Mouse (Mus musculus) kidney, adult 2 months (tissue): ENCODE results near the gene Olfr549. TPM values are rescaled to one million over a fixed set of nuclear protein-coding genes. Genes with fewer than 3 reads are reported as not detected.

ENCODE experiments used
- DNase-seq: peaks from one replicate; pipeline ENCODE4 v3.0.0; 2021
- H3K27ac ChIP-seq: fragments of 200-500 bp; 2 replicates; pipeline ENCODE4 v1.5.1; 2012; ENCODE audit warnings: low read depth, low read length, control low read depth, inconsistent platforms; ENCODE audit not compliant: insufficient read depth
- H3K27me3 ChIP-seq: fragments of 200-500 bp; replicated peaks from 2 replicates; pipeline ENCODE4 v1.6.1; 2012; ENCODE audit warnings: mild to moderate bottlenecking, moderate library complexity, low read length, inconsistent platforms; ENCODE audit not compliant: control insufficient read depth, insufficient read depth
- H3K36me3 ChIP-seq: fragments of 200-500 bp; 2 replicates; pipeline ENCODE4 v1.6.1; 2012; ENCODE audit warnings: mild to moderate bottlenecking, moderate library complexity, low read length, inconsistent platforms; ENCODE audit not compliant: control insufficient read depth, insufficient read depth
- H3K4me1 ChIP-seq: fragments of 200-500 bp; 2 replicates; pipeline ENCODE4 v1.6.1; 2011; ENCODE audit warnings: low read length; ENCODE audit not compliant: control insufficient read depth, insufficient read depth
- H3K4me3 ChIP-seq: fragments of 200-500 bp; 2 replicates; pipeline ENCODE4 v1.5.1; 2011; ENCODE audit warnings: mild to moderate bottlenecking, low read depth, low read length, control low read depth; ENCODE audit not compliant: insufficient read depth
- CTCF ChIP-seq: fragments of 200-500 bp; conservative IDR thresholded peaks from 2 replicates; pipeline ENCODE4 v1.5.1; 2011; ENCODE audit warnings: low read depth, mild to moderate bottlenecking, control low read depth, low read length, moderate library complexity, mixed read lengths; ENCODE audit not compliant: insufficient read depth, insufficient read length
- POLR2A ChIP-seq: fragments of 200-500 bp; IDR thresholded peaks from one replicate; pipeline ENCODE4 v1.6.1; 2011; ENCODE audit warnings: low read depth, low read length, control low read depth
- WGBS: fragments of 180-500 bp; shearing (Covaris S2); methylation state at CpG from one replicate; pipeline ENCODE4 v1.1.7; 2018; 5-methylcytosine and 5-hydroxymethylcytosine counted together
- polyA plus RNA-seq: library from polyadenylated mRNA; depleted of rRNA; stranded (reverse); fragments of >200 nt; gene quantifications from 2 replicates; pipeline ENCODE4 v1.2.3, GENCODE M21; 2012; rRNA removed

Olfr549 gene
- polyA plus RNA-seq, 1 experiment = not detected

DNA sequence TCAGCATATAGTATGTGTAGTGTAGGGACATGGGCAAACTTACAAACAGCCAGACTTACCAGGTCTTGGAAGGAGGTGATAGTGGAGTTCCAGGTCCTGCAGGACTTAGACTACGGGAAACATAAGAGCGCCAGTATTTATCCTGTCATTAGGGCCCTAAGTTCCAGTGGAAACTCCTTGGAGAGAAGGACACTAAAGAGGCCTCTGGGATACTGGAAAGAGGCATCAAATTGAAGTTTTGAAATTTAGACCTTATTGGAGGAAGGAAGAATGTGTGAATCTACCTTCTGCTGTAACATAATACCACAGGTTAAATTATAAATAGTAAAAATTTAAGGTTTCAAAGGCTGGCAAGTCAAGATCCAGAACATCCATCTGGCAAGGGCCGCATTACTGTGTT is 42.1 kb downstream of the Olfr549 start, which contains the start of gene Olfr551:
Olfr551 (minus strand) TSS at position 101 of the 400 bp plus-strand sequence.
- H3K4me1 ChIP-seq = no peaks in the 10 kb centered on the region
- DNase-seq = no peak
- no peak within 1 kb of the TSS for H3K27ac ChIP-seq
- H3K36me3 ChIP-seq = no peaks in the 10 kb centered on the region
- TF ChIP-seq CTCF = no peak
- no peak for TF ChIP-seq POLR2A
- 91% methylated on average over 3 of the region's 3 CpGs for WGBS
- H3K27me3 ChIP-seq = no peaks in the 10 kb centered on the region; the same call in 1 of the 2 replicates
- H3K4me3 ChIP-seq = no peak within 1 kb of the TSS

DNA sequence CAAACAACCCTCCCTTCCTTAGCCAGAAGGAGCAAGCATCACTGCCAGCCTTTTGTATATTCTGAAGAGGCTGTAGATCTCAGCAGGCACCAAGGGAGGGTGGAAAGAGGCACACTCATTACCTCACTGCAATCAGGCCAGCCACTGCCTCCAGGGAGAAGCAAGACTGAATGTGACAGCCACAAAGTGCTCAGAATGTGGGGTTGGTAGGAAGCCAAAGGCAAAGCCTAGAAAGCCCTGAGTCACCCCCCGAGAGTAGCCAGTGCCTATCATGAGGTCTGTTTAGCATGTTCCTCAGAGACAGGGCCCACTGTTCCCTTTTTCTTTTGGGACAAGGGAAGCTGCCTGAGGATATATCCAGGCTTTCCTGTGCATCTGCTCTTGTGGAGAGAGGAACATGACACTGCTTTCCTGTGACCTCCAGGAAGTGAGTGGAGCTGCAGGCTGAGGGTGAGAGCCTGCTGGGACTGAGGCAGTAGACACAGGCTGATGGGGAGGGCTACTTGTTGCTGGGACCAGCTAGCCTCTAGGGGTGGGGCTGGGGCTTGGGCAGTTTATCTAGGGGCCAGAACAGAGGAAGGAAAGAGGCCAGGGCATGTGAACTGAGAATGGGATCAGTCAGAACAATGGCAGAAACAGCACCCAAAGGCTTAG is 47.8 kb downstream of the Olfr549 start, which contains the start of gene Olfr552:
Olfr552 (plus strand) TSS at position 393 of the 654 bp plus-strand sequence.
- Histone ChIP-seq H3K4me3 (no peak within 1 kb of the TSS), H3K27me3 (no peaks in the 10 kb centered on the region; the same call in 1 of the 2 replicates), H3K27ac (no peak within 1 kb of the TSS), H3K36me3 (no peaks in the 10 kb centered on the region), H3K4me1 (no peaks in the 10 kb centered on the region)
- no peak for DNase-seq
- WGBS = 70% methylated on average over 1 of the region's 1 CpGs
- TF ChIP-seq CTCF (no peak), POLR2A (no peak)

Other genes starting within 250 kb of the Olfr549 start
- 5.2 and 6.3 TPM in 2 replicates for gene Rrm1, start 108.2 kb upstream of the Olfr549 start, polyA plus RNA-seq
- not detected in 2 replicates for gene Olfr543, start 68.2 kb upstream of the Olfr549 start, polyA plus RNA-seq
- not detected in 2 replicates for gene Olfr544, start 61.6 kb upstream of the Olfr549 start, polyA plus RNA-seq
- not detected in 2 replicates for gene Olfr545, start 50.3 kb upstream of the Olfr549 start, polyA plus RNA-seq
- not detected in 2 replicates for gene Olfr547, start 15.1 kb upstream of the Olfr549 start, polyA plus RNA-seq
- gene Olfr548-ps1, start 9.0 kb upstream of the Olfr549 start, polyA plus RNA-seq = not detected in 2 replicates
- gene Trim21, start 15.6 kb downstream of the Olfr549 start, polyA plus RNA-seq = 3.7 and 4.5 TPM in 2 replicates
- gene Olfr550, start 21.6 kb downstream of the Olfr549 start, polyA plus RNA-seq = not detected in 2 replicates
- not detected in 2 replicates for gene Olfr551, start 42.0 kb downstream of the Olfr549 start, polyA plus RNA-seq
- gene Olfr552, start 47.9 kb downstream of the Olfr549 start, polyA plus RNA-seq = not detected in 2 replicates
- gene Olfr553, start 68.3 kb downstream of the Olfr549 start, polyA plus RNA-seq = not detected in 2 replicates
- gene Olfr554, start 88.6 kb downstream of the Olfr549 start, polyA plus RNA-seq = not detected in 2 replicates
- gene Olfr555, start 109.0 kb downstream of the Olfr549 start, polyA plus RNA-seq = not detected in 2 replicates
- not detected in 2 replicates for gene Olfr556, start 115.0 kb downstream of the Olfr549 start, polyA plus RNA-seq
- 9.7 and 11.7 TPM in 2 replicates for gene Trim68, start 137.5 kb downstream of the Olfr549 start, polyA plus RNA-seq
- gene Olfr557, start 146.0 kb downstream of the Olfr549 start, polyA plus RNA-seq = not detected in 2 replicates
- 1.9 and 2.6 TPM in 2 replicates for gene Olfr558, start 152.3 kb downstream of the Olfr549 start, polyA plus RNA-seq
- not detected in 2 replicates for gene Olfr33, start 169.2 kb downstream of the Olfr549 start, polyA plus RNA-seq
- not detected in 2 replicates for gene Olfr559, start 177.6 kb downstream of the Olfr549 start, polyA plus RNA-seq
- gene Olfr560, start 209.5 kb downstream of the Olfr549 start, polyA plus RNA-seq = not detected in 2 replicates
- gene Olfr78, start 209.6 kb downstream of the Olfr549 start, polyA plus RNA-seq = 1.9 and 3.2 TPM in 2 replicates
- not detected in 2 replicates for gene Olfr561, start 221.4 kb downstream of the Olfr549 start, polyA plus RNA-seq